Mouse (Mus musculus): ENCODE measurements around the gene Rmdn2.

GRCm38 (mm10) chr17:79618984-79619383 is 7.3 kb downstream of the Rmdn2 start:
- no peak for TF ChIP-seq CTCF (IDR thresholded peaks at IDR 0.05; ENCODE audit: control insufficient read depth, insufficient read depth, insufficient read length)
- no peak for TF ChIP-seq USF1 (IDR thresholded peaks at IDR 0.05; ENCODE audit: low read depth)
- no peak for TF ChIP-seq MYOD1 (IDR thresholded peaks at IDR 0.05; ENCODE audit: control insufficient read depth, insufficient read length, low read depth)
- no peak for TF ChIP-seq MAX (IDR thresholded peaks at IDR 0.05)
